Mouse (Mus musculus) lung, postnatal 4 days (tissue): Measurements from ENCODE around the gene Obox5.
"Not testable (repeated sequence)": the region's sequence is repeated elsewhere in the genome, so short reads cannot be mapped to it uniquely, and the experiment has no call there.

ENCODE experiments used
- DNase-seq, 2 experiments: peaks; one replicate each; pipeline ENCODE4 v3.0.0; 2021

The Obox5 gene

DNA sequence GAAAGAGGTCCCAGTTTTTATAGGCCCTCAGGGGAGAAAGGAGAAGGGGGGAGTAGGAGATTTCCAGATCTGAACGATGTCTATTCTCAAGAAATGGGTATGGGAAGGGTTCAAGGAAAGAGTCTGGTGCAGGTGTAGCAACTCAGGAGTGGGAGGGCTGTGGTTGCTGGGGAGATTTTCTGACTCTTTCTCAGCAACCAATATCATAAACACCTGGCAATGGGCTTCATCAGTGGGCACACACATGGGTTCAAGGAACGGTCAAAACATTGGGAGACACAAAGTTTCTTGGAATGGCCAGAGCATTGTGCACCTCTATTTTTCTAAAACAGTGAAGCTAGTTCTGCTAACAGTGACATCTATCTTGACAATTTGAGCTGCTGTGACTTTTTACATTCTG is at the start of gene Obox5:
Obox5 (plus strand) TSS at position 301 of the 400 bp plus-strand sequence.
- not testable (repeated sequence) for DNase-seq

DNA sequence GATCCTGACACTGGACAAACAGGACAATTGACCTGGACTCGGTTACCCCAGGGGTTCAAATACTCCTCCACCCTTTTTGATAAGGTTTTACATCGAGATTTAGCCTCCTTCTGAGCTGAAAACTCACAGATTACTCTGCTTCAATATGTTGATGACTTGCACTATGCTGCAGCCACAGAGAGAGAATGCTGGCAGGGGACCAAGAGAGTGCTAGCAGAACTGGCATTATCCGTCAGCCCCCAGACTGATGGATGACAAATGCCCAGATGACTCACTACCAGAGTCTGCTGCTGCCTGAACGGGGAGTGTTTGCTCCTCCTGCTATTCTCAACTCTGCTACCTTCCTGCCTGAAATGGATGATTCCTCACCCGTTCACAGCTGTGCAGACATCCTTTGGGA is 635 bp upstream of the Obox5 start:
- DNase-seq: not testable (repeated sequence)
